Mouse (Mus musculus) liver, adult 2 months (tissue): ENCODE data around the gene Iyd.

Source experiments
- CTCF ChIP-seq: fragments of 200-500 bp; IDR thresholded peaks from 2 replicates; pipeline ENCODE4 v1.5.1; 2011; ENCODE audit warnings: low read depth, low read length, control low read depth
- POLR2A ChIP-seq: fragments of 200-500 bp; IDR thresholded peaks from 2 replicates; pipeline ENCODE4 v1.6.1; 2011; ENCODE audit warnings: low read length, control low read depth; ENCODE audit not compliant: insufficient read depth; ENCODE audit errors: extremely low read depth

- TF ChIP-seq POLR2A (no peak), CTCF (no peak)
These were observed 51.8 kb downstream of the Iyd start for GRCm38 (mm10) chr10:3591790-3592189.
